Mouse (Mus musculus): ENCODE results near the gene Cdc37. TPM values are rescaled to one million over a fixed set of nuclear protein-coding genes. Genes with fewer than 3 reads are reported as not detected.

The Cdc37 gene
- polyA plus RNA-seq, 1 experiment from 2014 or later = 386 TPM

GRCm38 (mm10) chr9:21185436-21185835 lies 35.7 kb upstream of the Cdc37 start:
- no peak overlapping the region for H3K27ac ChIP-seq (ENCODE audit: low read length)

DNA sequence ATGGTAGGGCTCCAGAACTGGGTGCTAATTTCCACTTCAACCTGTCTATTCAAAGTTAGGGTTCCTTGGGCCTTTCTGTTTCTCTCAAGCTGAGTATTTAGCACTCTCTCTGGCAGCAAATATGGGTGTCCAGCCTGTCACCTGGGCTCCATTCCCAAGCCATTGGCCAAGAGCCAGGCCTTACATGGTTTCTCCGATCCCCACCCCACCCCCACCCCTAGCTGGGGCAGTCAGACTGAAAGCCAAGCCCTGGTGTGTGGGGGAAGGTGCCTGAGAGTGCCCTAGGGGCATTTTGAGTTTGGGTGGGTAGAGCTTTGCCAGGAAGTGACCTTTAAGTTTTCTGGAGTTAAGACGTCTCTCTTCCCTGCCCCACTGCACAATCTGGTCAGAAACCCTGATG lies 35.0 kb upstream of the Cdc37 start:
- Histone ChIP-seq H3K27ac (ENCODE audit: low read length) (no peak overlapping the region), H3K36me3 (ENCODE audit: insufficient read depth, low read length) (no peaks in the 10 kb centered on the region), H3K4me3 (ENCODE audit: low read length) (peak overlapping the region; percentile 45; the same call in 1 of the 2 replicates), H3K4me2 (replicated peaks; ENCODE audit: low read depth, low read length) (peak overlapping the region; percentile 63), H3K4me1 (ENCODE audit: insufficient read depth, low read length) (peaks cover 29% of the 10 kb centered on the region), H3K27me3 (ENCODE audit: insufficient read depth, low read length) (no peaks in the 10 kb centered on the region), H3K9me3 (ENCODE audit: low read length) (no peaks in the 10 kb centered on the region), H3K9ac (replicated peaks; ENCODE audit: low read length) (no peak overlapping the region)
- WGBS = 19% methylated on average over 2 of the region's 2 CpGs
- no peak for ATAC-seq (ENCODE audit: low FRiP score, low TSS enrichment)

More at GRCm38 (mm10) chr9:21185436-21185835, 35.7 kb upstream of the Cdc37 start:
- no peaks in the 10 kb centered on the region for H3K9me3 ChIP-seq (ENCODE audit: low read length)
- no peaks in the 10 kb centered on the region for H3K36me3 ChIP-seq (ENCODE audit: insufficient read depth, low read length)
- no peak overlapping the region for H3K4me3 ChIP-seq (ENCODE audit: low read length)
- H3K4me2 ChIP-seq (replicated peaks; ENCODE audit: low read depth, low read length) = no peak overlapping the region
- no peak for ATAC-seq (ENCODE audit: low FRiP score, low TSS enrichment)
- H3K9ac ChIP-seq (replicated peaks; ENCODE audit: low read length) = no peak overlapping the region
- 84% methylated on average over 5 of the region's 5 CpGs for WGBS
- H3K4me1 ChIP-seq (ENCODE audit: insufficient read depth, low read length) = peaks cover 29% of the 10 kb centered on the region
- no peaks in the 10 kb centered on the region for H3K27me3 ChIP-seq (ENCODE audit: insufficient read depth, low read length)

- 6% methylated on average over 34 of the region's 34 CpGs for WGBS
- ATAC-seq (ENCODE audit: low FRiP score, low TSS enrichment) = peak; percentile 41
These were observed 34.2 kb upstream of the Cdc37 start for GRCm38 (mm10) chr9:21183905-21184413.

DNA sequence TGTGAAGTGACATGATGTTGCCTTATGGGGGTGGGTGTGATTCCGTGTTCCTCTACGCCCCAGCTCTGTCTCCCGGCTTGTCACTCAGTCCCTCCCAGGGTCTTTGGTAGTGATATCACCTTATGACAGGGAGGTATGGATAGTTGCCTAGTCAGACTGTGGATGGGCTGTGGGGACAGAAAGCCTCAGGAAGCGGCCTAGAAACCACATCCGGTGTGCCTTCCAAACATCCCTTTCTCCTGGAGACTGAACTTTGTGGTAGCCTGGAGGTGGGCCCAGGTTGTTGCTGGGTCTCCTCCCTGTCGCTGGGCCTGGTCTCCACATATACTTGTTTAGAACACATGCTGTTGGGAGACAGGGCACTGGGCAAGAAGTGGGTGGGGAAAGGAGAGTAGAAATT lies 33.6 kb upstream of the Cdc37 start:
- Histone ChIP-seq H3K4me2 (replicated peaks; ENCODE audit: low read depth, low read length) (peak overlapping the region; percentile 63; the same call in 1 of the 2 replicates), H3K9ac (replicated peaks; ENCODE audit: low read length) (peak overlapping the region; percentile 59; the same call in 1 of the 2 replicates), H3K9me3 (ENCODE audit: low read length) (no peaks in the 10 kb centered on the region), H3K27ac (ENCODE audit: low read length) (no peak overlapping the region), H3K4me1 (ENCODE audit: insufficient read depth, low read length) (peaks cover 29% of the 10 kb centered on the region), H3K4me3 (ENCODE audit: low read length) (no peak overlapping the region), H3K36me3 (ENCODE audit: insufficient read depth, low read length) (no peaks in the 10 kb centered on the region), H3K27me3 (ENCODE audit: insufficient read depth, low read length) (no peaks in the 10 kb centered on the region)
- ATAC-seq (ENCODE audit: low FRiP score, low TSS enrichment) = no peak
- whole genome bisulfite sequencing = 82% methylated on average over 6 of the region's 6 CpGs

More at GRCm38 (mm10) chr9:21183905-21184413, 34.2 kb upstream of the Cdc37 start:
- Histone ChIP-seq H3K27ac (ENCODE audit: low read length) (no peak overlapping the region), H3K4me3 (ENCODE audit: low read length) (peak overlapping the region; percentile 45), H3K4me2 (replicated peaks; ENCODE audit: low read depth, low read length) (peak overlapping the region; percentile 63), H3K4me1 (ENCODE audit: insufficient read depth, low read length) (peaks cover 29% of the 10 kb centered on the region), H3K9ac (replicated peaks; ENCODE audit: low read length) (peak overlapping the region; percentile 59), H3K9me3 (ENCODE audit: low read length) (no peaks in the 10 kb centered on the region), H3K27me3 (ENCODE audit: insufficient read depth, low read length) (no peaks in the 10 kb centered on the region), H3K36me3 (ENCODE audit: insufficient read depth, low read length) (no peaks in the 10 kb centered on the region)

- peak overlapping the region; percentile 13; the same call in 1 of the 2 replicates for H3K27ac ChIP-seq (ENCODE audit: low read length)
- ATAC-seq (ENCODE audit: low FRiP score, low TSS enrichment) = peak; percentile 73
- peak overlapping the region; percentile 73 for H3K9ac ChIP-seq (replicated peaks; ENCODE audit: low read length)
These were observed 31.8 kb upstream of the Cdc37 start for GRCm38 (mm10) chr9:21181421-21182220.

DNA sequence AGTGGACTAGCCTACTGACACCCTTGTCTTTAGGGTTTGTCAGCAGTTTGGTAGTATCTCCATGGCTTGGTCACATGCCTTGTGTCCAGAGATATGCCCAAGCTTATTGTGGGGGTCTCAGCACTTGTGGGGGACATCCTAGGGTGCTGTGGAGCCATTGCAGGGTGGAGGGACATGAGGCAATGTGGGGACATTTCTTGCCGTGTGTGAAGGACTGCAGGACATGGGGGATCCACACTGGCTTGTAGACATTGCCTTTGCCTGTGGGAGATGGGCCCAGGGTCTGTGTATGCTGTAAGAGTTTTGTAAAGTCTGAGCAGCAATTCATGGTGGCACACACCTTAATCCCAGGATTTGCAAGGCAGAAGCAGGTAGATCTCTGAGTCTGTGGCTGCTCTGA lies 31.1 kb upstream of the Cdc37 start:
- Histone ChIP-seq H3K9ac (replicated peaks; ENCODE audit: low read length) (0 out of 2 replicates have a peak overlapping the region, but pooled peaks have one; percentile 73), H3K4me3 (ENCODE audit: low read length) (no peak overlapping the region), H3K36me3 (ENCODE audit: insufficient read depth, low read length) (no peaks in the 10 kb centered on the region), H3K27me3 (ENCODE audit: insufficient read depth, low read length) (no peaks in the 10 kb centered on the region), H3K9me3 (ENCODE audit: low read length) (no peaks in the 10 kb centered on the region), H3K27ac (ENCODE audit: low read length) (0 out of 2 replicates have a peak overlapping the region, but pooled peaks have one; percentile 22), H3K4me1 (ENCODE audit: insufficient read depth, low read length) (peaks cover 29% of the 10 kb centered on the region), H3K4me2 (replicated peaks; ENCODE audit: low read depth, low read length) (no peak overlapping the region)
- 62% methylated on average over 1 of the region's 1 CpGs for WGBS
- ATAC-seq (ENCODE audit: low FRiP score, low TSS enrichment) = no peak

More at GRCm38 (mm10) chr9:21181421-21182220, 31.8 kb upstream of the Cdc37 start:
- Histone ChIP-seq H3K4me2 (replicated peaks; ENCODE audit: low read depth, low read length) (peak overlapping the region; percentile 70), H3K27me3 (ENCODE audit: insufficient read depth, low read length) (no peaks in the 10 kb centered on the region), H3K9me3 (ENCODE audit: low read length) (no peaks in the 10 kb centered on the region), H3K36me3 (ENCODE audit: insufficient read depth, low read length) (no peaks in the 10 kb centered on the region), H3K4me1 (ENCODE audit: insufficient read depth, low read length) (peaks cover 29% of the 10 kb centered on the region), H3K4me3 (ENCODE audit: low read length) (peak overlapping the region; percentile 54)
- WGBS = 7% methylated on average over 44 of the region's 48 CpGs

DNA sequence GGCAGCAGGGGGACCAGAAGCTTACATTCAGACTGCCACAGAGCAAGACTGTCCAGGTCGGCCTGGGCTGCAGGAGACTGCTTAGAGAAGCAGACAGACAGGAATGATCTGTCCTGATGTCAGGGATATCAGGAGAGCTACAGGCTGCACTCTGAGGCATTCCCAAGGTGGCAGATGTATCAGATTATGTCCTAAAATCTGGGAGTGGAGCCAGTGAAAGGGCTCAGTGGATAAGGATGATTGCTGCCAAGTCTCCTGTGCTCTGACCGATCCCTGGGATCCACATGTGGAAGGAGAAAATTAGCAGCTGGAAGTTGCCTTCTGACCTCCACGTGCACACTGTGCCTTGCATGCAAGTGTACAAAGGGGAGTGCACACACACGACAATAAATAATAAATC lies 30.6 kb upstream of the Cdc37 start:
- Histone ChIP-seq H3K4me1 (ENCODE audit: insufficient read depth, low read length) (peaks cover 28% of the 10 kb centered on the region), H3K36me3 (ENCODE audit: insufficient read depth, low read length) (no peaks in the 10 kb centered on the region), H3K27ac (ENCODE audit: low read length) (no peak overlapping the region), H3K27me3 (ENCODE audit: insufficient read depth, low read length) (no peaks in the 10 kb centered on the region), H3K4me2 (replicated peaks; ENCODE audit: low read depth, low read length) (no peak overlapping the region), H3K9me3 (ENCODE audit: low read length) (no peaks in the 10 kb centered on the region), H3K9ac (replicated peaks; ENCODE audit: low read length) (no peak overlapping the region), H3K4me3 (ENCODE audit: low read length) (no peak overlapping the region)
- no peak for ATAC-seq (ENCODE audit: low FRiP score, low TSS enrichment)
- 44% methylated on average over 4 of the region's 4 CpGs for WGBS

- WGBS = 73% methylated on average over 6 of the region's 6 CpGs
- no peak overlapping the region for H3K27ac ChIP-seq (ENCODE audit: low read length)
- H3K9me3 ChIP-seq (ENCODE audit: low read length) = no peaks in the 10 kb centered on the region
- H3K27me3 ChIP-seq (ENCODE audit: insufficient read depth, low read length) = no peaks in the 10 kb centered on the region
- no peak for ATAC-seq (ENCODE audit: low FRiP score, low TSS enrichment)
- no peaks in the 10 kb centered on the region for H3K36me3 ChIP-seq (ENCODE audit: insufficient read depth, low read length)
- no peak overlapping the region for H3K4me3 ChIP-seq (ENCODE audit: low read length)
- H3K9ac ChIP-seq (replicated peaks; ENCODE audit: low read length) = no peak overlapping the region
- peaks cover 12% of the 10 kb centered on the region for H3K4me1 ChIP-seq (ENCODE audit: insufficient read depth, low read length)
- H3K4me2 ChIP-seq (replicated peaks; ENCODE audit: low read depth, low read length) = no peak overlapping the region
These were observed 22.6 kb upstream of the Cdc37 start for GRCm38 (mm10) chr9:21172364-21172763.

DNA sequence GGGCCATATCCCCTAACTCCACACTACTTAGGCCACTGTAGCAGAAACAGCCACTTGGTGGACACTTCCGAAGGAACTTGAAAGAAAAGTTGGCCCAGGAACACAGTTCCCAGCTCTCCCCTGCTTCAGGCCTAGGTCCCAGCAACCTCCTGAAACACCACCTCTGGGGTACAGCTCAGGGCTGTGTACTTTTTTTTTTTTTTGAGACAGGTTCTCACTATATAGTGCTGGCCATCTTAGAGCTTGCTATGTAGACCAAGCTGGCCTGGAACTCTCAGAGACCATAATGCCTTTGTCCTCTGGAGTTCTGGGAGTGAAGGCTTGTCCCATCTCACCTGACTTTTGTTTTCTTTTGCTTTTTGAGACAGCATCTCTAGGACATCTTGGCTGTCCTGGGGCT lies 19.4 kb upstream of the Cdc37 start:
- H3K27ac ChIP-seq (ENCODE audit: low read length) = no peak overlapping the region

More for the DNA sequence above, 19.4 kb upstream of the Cdc37 start:
- H3K4me3 ChIP-seq (ENCODE audit: low read length) = no peak overlapping the region
- peaks cover 29% of the 10 kb centered on the region for H3K27me3 ChIP-seq (ENCODE audit: insufficient read depth, low read length)
- 50% methylated on average over 1 of the region's 1 CpGs for WGBS
- no peak overlapping the region for H3K4me2 ChIP-seq (replicated peaks; ENCODE audit: low read depth, low read length)
- H3K36me3 ChIP-seq (ENCODE audit: insufficient read depth, low read length) = no peaks in the 10 kb centered on the region
- no peak for ATAC-seq (ENCODE audit: low FRiP score, low TSS enrichment)
- no peaks in the 10 kb centered on the region for H3K9me3 ChIP-seq (ENCODE audit: low read length)
- H3K4me1 ChIP-seq (ENCODE audit: insufficient read depth, low read length) = peaks cover 41% of the 10 kb centered on the region
- H3K9ac ChIP-seq (replicated peaks; ENCODE audit: low read length) = no peak overlapping the region
